Mouse (Mus musculus): ENCODE measurements around the gene Dvl1. TPM values are rescaled to one million over a fixed set of nuclear protein-coding genes. Genes with fewer than 3 reads are reported as not detected.

Gene Dvl1
- total and polyA plus RNA-seq, 3 experiments: 23.9 to 55.1 (median 25.8) TPM

DNA sequence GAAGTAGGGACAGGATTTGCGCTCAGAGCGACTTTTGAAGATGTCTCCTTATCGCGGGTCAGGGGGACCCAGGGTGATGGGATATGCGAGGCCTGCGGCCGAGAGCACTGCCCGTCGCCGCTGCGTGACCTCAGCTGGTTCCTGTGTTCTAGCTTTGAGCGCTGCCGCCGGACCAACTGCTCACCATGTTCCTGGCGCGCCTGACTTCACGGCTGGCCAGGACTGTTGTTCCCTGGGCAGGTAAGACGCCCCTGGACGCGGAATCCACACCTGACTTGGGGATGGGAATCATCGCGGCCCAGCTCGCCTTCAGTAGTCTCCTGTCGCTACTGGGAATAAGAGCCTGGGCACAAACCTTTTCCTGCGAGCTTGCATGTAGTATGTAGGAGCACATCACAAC lies 15.4 kb upstream of the Dvl1 start:
- Histone ChIP-seq H3K36me3 (replicated peaks in 1 of 2; ENCODE audit: control insufficient read depth in 1 of 2, insufficient read depth in 1 of 2, low read length in 1 of 2) (peaks cover 9 to 50% of the 10 kb centered on the region in 2 experiments), H3K9me3 (replicated peaks; ENCODE audit: low read length) (no peaks in the 10 kb centered on the region), H3K4me1 (ENCODE audit: control insufficient read depth in 1 of 2, insufficient read depth in 2 of 2) (peaks cover 7 to 29% of the 10 kb centered on the region in 2 experiments), H3K4me2 (ENCODE audit: insufficient read depth, low read depth, poor library complexity, severe bottlenecking) (peak overlapping the region; percentile 52; the same call in 1 of the 2 replicates), H3K27ac (ENCODE audit: insufficient read depth, low read depth) (peak overlapping the region; percentile 48), H3K79me2 (replicated peaks; ENCODE audit: control insufficient read depth, extremely low read depth, insufficient read depth, poor library complexity, severe bottlenecking) (peaks cover 20% of the 10 kb centered on the region), H3K4me3 (replicated peaks in 1 of 3; ENCODE audit: low read depth in 2 of 3, low read length in 2 of 3, poor library complexity in 1 of 3) (peak overlapping the region; percentile 80 to 90 (median 88)), H3K27me3 (replicated peaks) (no peaks in the 10 kb centered on the region), H3K9ac (ENCODE audit: insufficient read depth, low read depth) (peak overlapping the region; percentile 83)
- TF ChIP-seq IRF4 (IDR thresholded peaks at IDR 0.05; ENCODE audit: low read depth, low read length): no peak
- TF ChIP-seq MXI1 (IDR thresholded peaks at IDR 0.05; ENCODE audit: low read depth, low read length): no peak
- TF ChIP-seq USF1 (IDR thresholded peaks at IDR 0.05; ENCODE audit: low read depth, low read length): no peak
- no peak for TF ChIP-seq ZNF384 (IDR thresholded peaks at IDR 0.05; ENCODE audit: low read depth, low read length)
- DNase-seq (ENCODE audit: extremely low read depth): no peak
- in situ Hi-C loops (cut with MboI; ENCODE audit: low pct_ligation_motif_present, low pct_unique_long_range_greater_than_20kb, low sequenced_read_pairs): loop anchor here (10.0 kb wide), 1 partner anchor 113 kb away; the partner anchor contains the start of gene Ube2j2
- dilution Hi-C loops (cut with MboI; ENCODE audit: extremely low pct_ligation_motif_present, extremely low pct_unique_long_range_greater_than_20kb, low sequenced_read_pairs): no loop called here

DNA sequence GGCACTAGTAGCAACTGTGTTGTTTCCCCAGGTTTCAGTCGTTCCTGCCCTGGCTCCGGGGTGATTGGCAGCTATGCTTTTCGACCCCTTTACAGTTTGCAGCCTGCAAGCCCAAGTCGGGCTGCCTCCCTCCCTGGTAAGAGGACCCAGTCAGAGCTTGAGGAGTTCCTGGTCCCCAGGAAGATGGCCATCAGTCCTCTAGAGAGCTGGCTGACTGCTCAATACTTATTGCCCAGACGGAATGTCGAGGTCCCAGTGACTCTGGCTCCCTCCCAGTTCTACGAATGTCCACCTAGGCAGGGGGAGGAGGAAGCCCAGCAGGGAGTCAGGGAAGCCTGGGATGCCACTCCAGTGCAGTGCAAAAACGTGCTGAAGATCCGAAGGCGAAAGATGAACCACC lies 14.9 kb upstream of the Dvl1 start:
- Histone ChIP-seq H3K4me3 (replicated peaks in 1 of 3; ENCODE audit: low read depth in 2 of 3, low read length in 2 of 3, poor library complexity in 1 of 3) (peak overlapping the region; percentile 80 to 90 (median 88)), H3K9ac (ENCODE audit: insufficient read depth, low read depth) (peak overlapping the region; percentile 83), H3K79me2 (replicated peaks; ENCODE audit: control insufficient read depth, extremely low read depth, insufficient read depth, poor library complexity, severe bottlenecking) (peaks cover 20% of the 10 kb centered on the region), H3K36me3 (replicated peaks in 1 of 2; ENCODE audit: control insufficient read depth in 1 of 2, insufficient read depth in 1 of 2, low read length in 1 of 2) (peaks cover 6 to 45% of the 10 kb centered on the region in 2 experiments), H3K27ac (ENCODE audit: insufficient read depth, low read depth) (no peak overlapping the region), H3K27me3 (replicated peaks) (no peaks in the 10 kb centered on the region), H3K9me3 (replicated peaks; ENCODE audit: low read length) (no peaks in the 10 kb centered on the region), H3K4me2 (ENCODE audit: insufficient read depth, low read depth, poor library complexity, severe bottlenecking) (peak overlapping the region; percentile 52), H3K4me1 (ENCODE audit: control insufficient read depth in 1 of 2, insufficient read depth in 2 of 2) (peaks cover 7 to 29% of the 10 kb centered on the region in 2 experiments)
- in situ Hi-C loops (cut with MboI; ENCODE audit: low pct_ligation_motif_present, low pct_unique_long_range_greater_than_20kb, low sequenced_read_pairs) (loop anchor here (10.0 kb wide), 1 partner anchor 112 kb away; the partner anchor contains the start of gene Ube2j2), dilution Hi-C loops (cut with MboI; ENCODE audit: extremely low pct_ligation_motif_present, extremely low pct_unique_long_range_greater_than_20kb, low sequenced_read_pairs) (no loop called here)
- TF ChIP-seq ZNF384 (IDR thresholded peaks at IDR 0.05; ENCODE audit: low read depth, low read length): no peak
- TF ChIP-seq IRF4 (IDR thresholded peaks at IDR 0.05; ENCODE audit: low read depth, low read length): no peak
- TF ChIP-seq SIN3A (IDR thresholded peaks at IDR 0.05; ENCODE audit: low read length): no peak
- no peak for TF ChIP-seq MAX (IDR thresholded peaks at IDR 0.05; ENCODE audit: low read length)
- TF ChIP-seq ZMIZ1 (IDR thresholded peaks at IDR 0.05; ENCODE audit: low read depth, low read length): no peak
- TF ChIP-seq MXI1 (IDR thresholded peaks at IDR 0.05; ENCODE audit: low read depth, low read length): no peak
- no peak for DNase-seq (ENCODE audit: extremely low read depth)

DNA sequence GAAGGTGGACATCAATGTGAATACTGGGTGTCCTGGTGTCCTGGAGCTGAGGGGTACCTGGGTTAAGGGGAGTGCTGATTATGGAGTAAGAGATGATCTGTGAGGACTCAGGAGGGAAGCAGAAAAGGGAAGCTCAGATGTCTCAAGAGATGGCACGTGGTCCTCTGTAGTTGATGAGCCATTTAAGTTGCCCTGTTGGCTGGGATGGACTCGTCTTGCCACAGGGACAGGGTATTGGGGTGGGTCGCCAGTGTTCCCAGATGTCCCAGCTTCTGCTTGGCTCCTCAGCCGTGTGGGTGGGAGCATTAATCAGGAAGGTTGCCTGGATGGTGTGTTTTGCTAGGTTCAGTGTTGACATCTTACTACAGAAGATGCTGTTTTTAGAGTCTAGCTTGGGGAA lies 14.0 kb upstream of the Dvl1 start:
- in situ Hi-C loops (cut with MboI; ENCODE audit: low pct_ligation_motif_present, low pct_unique_long_range_greater_than_20kb, low sequenced_read_pairs) (loop anchor here (10.0 kb wide), 1 partner anchor 112 kb away; the partner anchor contains the start of gene Ube2j2), dilution Hi-C loops (cut with MboI; ENCODE audit: extremely low pct_ligation_motif_present, extremely low pct_unique_long_range_greater_than_20kb, low sequenced_read_pairs) (no loop called here)
- DNase-seq (ENCODE audit: extremely low read depth): no peak
- peak overlapping the region; percentile 3; the same call in 1 of the 2 replicates for H3K27ac ChIP-seq (ENCODE audit: insufficient read depth, low read depth)
- H3K79me2 ChIP-seq (replicated peaks; ENCODE audit: control insufficient read depth, extremely low read depth, insufficient read depth, poor library complexity, severe bottlenecking): peaks cover 20% of the 10 kb centered on the region
- no peak overlapping the region; the same call in 1 of the 2 replicates for H3K9ac ChIP-seq (ENCODE audit: insufficient read depth, low read depth)
- H3K36me3 ChIP-seq (replicated peaks in 1 of 2; ENCODE audit: control insufficient read depth in 1 of 2, insufficient read depth in 1 of 2, low read length in 1 of 2): peaks cover 6 to 39% of the 10 kb centered on the region in 2 experiments
- TF ChIP-seq IRF4 (IDR thresholded peaks at IDR 0.05; ENCODE audit: low read depth, low read length) (no peak), MYC (IDR thresholded peaks at IDR 0.05; ENCODE audit: low read depth, low read length) (no peak), CHD2 (IDR thresholded peaks at IDR 0.05; ENCODE audit: low read length) (no peak), MAZ (IDR thresholded peaks at IDR 0.05; ENCODE audit: low read depth, low read length) (no peak), UBTF (IDR thresholded peaks at IDR 0.05; ENCODE audit: low read depth, low read length) (no peak), ZC3H11A (IDR thresholded peaks at IDR 0.05; ENCODE audit: low read depth, low read length) (no peak), TCF12 (IDR thresholded peaks at IDR 0.05; ENCODE audit: low read depth, low read length) (no peak), KAT2A (IDR thresholded peaks at IDR 0.05; ENCODE audit: insufficient replicate concordance, low read length) (no peak), NRF1 (IDR thresholded peaks at IDR 0.05; ENCODE audit: low read depth, low read length) (no peak), RCOR1 (conservative IDR thresholded peaks at IDR 0.05; ENCODE audit: low read depth, low read length) (no peak), POLR2AphosphoS2 (IDR thresholded peaks at IDR 0.05; ENCODE audit: low read depth, low read length) (no peak)
- peaks cover 7 to 32% of the 10 kb centered on the region in 2 experiments for H3K4me1 ChIP-seq (ENCODE audit: control insufficient read depth in 1 of 2, insufficient read depth in 2 of 2)
- H3K9me3 ChIP-seq (replicated peaks; ENCODE audit: low read length): no peaks in the 10 kb centered on the region
- no peak overlapping the region for H3K4me2 ChIP-seq (ENCODE audit: insufficient read depth, low read depth, poor library complexity, severe bottlenecking)
- H3K27me3 ChIP-seq (replicated peaks): no peaks in the 10 kb centered on the region
- no peak overlapping the region for H3K4me3 ChIP-seq (replicated peaks in 1 of 3; ENCODE audit: low read depth in 2 of 3, low read length in 2 of 3, poor library complexity in 1 of 3)

All from CH12.LX (cell line).